Mouse (Mus musculus): ENCODE measurements around the gene Klf2. TPM values are rescaled to one million over a fixed set of nuclear protein-coding genes. Genes with fewer than 3 reads are reported as not detected.

Gene Klf2
- polyA plus RNA-seq, 1 experiment from 2014 or later = 3.7 TPM

GRCm38 (mm10) chr8:72300654-72301400, 18.0 kb upstream of the Klf2 start:
- Histone ChIP-seq H3K4me1 (ENCODE audit: control insufficient read depth, insufficient read depth, low read length) (no peaks in the 10 kb centered on the region), H3K27me3 (replicated peaks; ENCODE audit: control insufficient read depth, insufficient read depth, low read length) (no peaks in the 10 kb centered on the region)
- 84% methylated on average over 9 of the region's 9 CpGs for WGBS

GRCm38 (mm10) chr8:72301497-72301896, 17.3 kb upstream of the Klf2 start:
- WGBS = 82% methylated on average over 5 of the region's 5 CpGs
- H3K27me3 ChIP-seq (replicated peaks; ENCODE audit: control insufficient read depth, insufficient read depth, low read length) = no peaks in the 10 kb centered on the region
- H3K4me2 ChIP-seq (ENCODE audit: low read length) = no peak overlapping the region
- ATAC-seq = no peak
- no peak for DNase-seq (ENCODE audit: low spot score)
- no peaks in the 10 kb centered on the region for H3K36me3 ChIP-seq (ENCODE audit: control insufficient read depth, insufficient read depth, low read length)
- H3K9ac ChIP-seq (ENCODE audit: low read length) = no peak overlapping the region
- H3K4me1 ChIP-seq (ENCODE audit: control insufficient read depth, insufficient read depth, low read length) = no peaks in the 10 kb centered on the region
- no peak overlapping the region for H3K4me3 ChIP-seq (ENCODE audit: low read depth, low read length)
- no peaks in the 10 kb centered on the region for H3K9me3 ChIP-seq (replicated peaks; ENCODE audit: control insufficient read depth, low read length)
- H3K27ac ChIP-seq (ENCODE audit: low read depth, low read length) = no peak overlapping the region

More at GRCm38 (mm10) chr8:72300654-72301400, 18.0 kb upstream of the Klf2 start:
- no peak overlapping the region for H3K4me3 ChIP-seq (ENCODE audit: low read depth, low read length)
- DNase-seq (ENCODE audit: low spot score) (no peak), ATAC-seq (no peak)
- no peaks in the 10 kb centered on the region for H3K36me3 ChIP-seq (ENCODE audit: control insufficient read depth, insufficient read depth, low read length)
- H3K27ac ChIP-seq (ENCODE audit: low read depth, low read length) = no peak overlapping the region
- no peak overlapping the region for H3K4me2 ChIP-seq (ENCODE audit: low read length)
- H3K9me3 ChIP-seq (replicated peaks; ENCODE audit: control insufficient read depth, low read length) = no peaks in the 10 kb centered on the region
- H3K9ac ChIP-seq (ENCODE audit: low read length) = no peak overlapping the region

- 71% methylated on average over 8 of the region's 8 CpGs for WGBS
These were observed 15.7 kb upstream of the Klf2 start for GRCm38 (mm10) chr8:72302986-72303612.

GRCm38 (mm10) chr8:72303633-72304032, 15.2 kb upstream of the Klf2 start:
- 68% methylated on average over 8 of the region's 8 CpGs for WGBS
- Histone ChIP-seq H3K36me3 (ENCODE audit: control insufficient read depth, insufficient read depth, low read length) (no peaks in the 10 kb centered on the region), H3K27ac (ENCODE audit: low read depth, low read length) (no peak overlapping the region), H3K4me1 (ENCODE audit: control insufficient read depth, insufficient read depth, low read length) (no peaks in the 10 kb centered on the region), H3K27me3 (replicated peaks; ENCODE audit: control insufficient read depth, insufficient read depth, low read length) (no peaks in the 10 kb centered on the region), H3K4me2 (ENCODE audit: low read length) (no peak overlapping the region), H3K9me3 (replicated peaks; ENCODE audit: control insufficient read depth, low read length) (no peaks in the 10 kb centered on the region), H3K9ac (ENCODE audit: low read length) (no peak overlapping the region), H3K4me3 (ENCODE audit: low read depth, low read length) (no peak overlapping the region)
- no peak for ATAC-seq
- DNase-seq (ENCODE audit: low spot score) = no peak

More at GRCm38 (mm10) chr8:72302986-72303612, 15.7 kb upstream of the Klf2 start:
- no peaks in the 10 kb centered on the region for H3K9me3 ChIP-seq (replicated peaks; ENCODE audit: control insufficient read depth, low read length)
- H3K9ac ChIP-seq (ENCODE audit: low read length) = no peak overlapping the region
- H3K4me1 ChIP-seq (ENCODE audit: control insufficient read depth, insufficient read depth, low read length) = no peaks in the 10 kb centered on the region
- no peak overlapping the region for H3K27ac ChIP-seq (ENCODE audit: low read depth, low read length)
- H3K4me2 ChIP-seq (ENCODE audit: low read length) = no peak overlapping the region
- ATAC-seq = no peak
- H3K27me3 ChIP-seq (replicated peaks; ENCODE audit: control insufficient read depth, insufficient read depth, low read length) = no peaks in the 10 kb centered on the region
- H3K36me3 ChIP-seq (ENCODE audit: control insufficient read depth, insufficient read depth, low read length) = no peaks in the 10 kb centered on the region
- DNase-seq (ENCODE audit: low spot score) = no peak
- no peak overlapping the region for H3K4me3 ChIP-seq (ENCODE audit: low read depth, low read length)

- H3K9me3 ChIP-seq (replicated peaks; ENCODE audit: control insufficient read depth, low read length) = no peaks in the 10 kb centered on the region
- no peak within 1 kb of the TSS for H3K9ac ChIP-seq (ENCODE audit: low read length)
- no peaks in the 10 kb centered on the region for H3K4me1 ChIP-seq (ENCODE audit: control insufficient read depth, insufficient read depth, low read length)
- H3K36me3 ChIP-seq (ENCODE audit: control insufficient read depth, insufficient read depth, low read length) = no peaks in the 10 kb centered on the region
- no peak for DNase-seq (ENCODE audit: low spot score)
- WGBS = 74% methylated on average over 11 of the region's 16 CpGs
- H3K27ac ChIP-seq (ENCODE audit: low read depth, low read length) = no peak within 1 kb of the TSS
- no peaks in the 10 kb centered on the region for H3K27me3 ChIP-seq (replicated peaks; ENCODE audit: control insufficient read depth, insufficient read depth, low read length)
- H3K4me3 ChIP-seq (ENCODE audit: low read depth, low read length) = no peak within 1 kb of the TSS
- ATAC-seq = no peak
- no peak within 1 kb of the TSS for H3K4me2 ChIP-seq (ENCODE audit: low read length)
These were observed 13.5 kb upstream of the Klf2 start, which contains the start of gene Gm10282 for GRCm38 (mm10) chr8:72305210-72305905. Gm10282 (minus strand) TSS chr8:72305260.

- DNase-seq (ENCODE audit: low spot score) (no peak), ATAC-seq (no peak)
- Histone ChIP-seq H3K36me3 (ENCODE audit: control insufficient read depth, insufficient read depth, low read length) (no peaks in the 10 kb centered on the region), H3K9ac (ENCODE audit: low read length) (no peak overlapping the region), H3K27ac (ENCODE audit: low read depth, low read length) (no peak overlapping the region), H3K9me3 (replicated peaks; ENCODE audit: control insufficient read depth, low read length) (no peaks in the 10 kb centered on the region), H3K4me1 (ENCODE audit: control insufficient read depth, insufficient read depth, low read length) (no peaks in the 10 kb centered on the region), H3K27me3 (replicated peaks; ENCODE audit: control insufficient read depth, insufficient read depth, low read length) (no peaks in the 10 kb centered on the region), H3K4me2 (ENCODE audit: low read length) (no peak overlapping the region), H3K4me3 (ENCODE audit: low read depth, low read length) (no peak overlapping the region)
- 91% methylated on average over 5 of the region's 5 CpGs for WGBS
These were observed 11.9 kb upstream of the Klf2 start for GRCm38 (mm10) chr8:72306913-72307312.

GRCm38 (mm10) chr8:72308276-72308675, 10.6 kb upstream of the Klf2 start:
- Histone ChIP-seq H3K4me2 (ENCODE audit: low read length) (no peak overlapping the region), H3K36me3 (ENCODE audit: control insufficient read depth, insufficient read depth, low read length) (no peaks in the 10 kb centered on the region), H3K27me3 (replicated peaks; ENCODE audit: control insufficient read depth, insufficient read depth, low read length) (no peaks in the 10 kb centered on the region), H3K4me3 (ENCODE audit: low read depth, low read length) (no peak overlapping the region), H3K27ac (ENCODE audit: low read depth, low read length) (no peak overlapping the region), H3K9ac (ENCODE audit: low read length) (no peak overlapping the region), H3K4me1 (ENCODE audit: control insufficient read depth, insufficient read depth, low read length) (no peaks in the 10 kb centered on the region), H3K9me3 (replicated peaks; ENCODE audit: control insufficient read depth, low read length) (no peaks in the 10 kb centered on the region)
- 24% methylated on average over 6 of the region's 6 CpGs for WGBS
- no peak for ATAC-seq
- DNase-seq (ENCODE audit: low spot score) = peak; percentile 28

GRCm38 (mm10) chr8:72310849-72311506, 7.9 kb upstream of the Klf2 start:
- ATAC-seq (peak; percentile 34; the same call in 1 of the 2 replicates), DNase-seq (ENCODE audit: low spot score) (peak; percentile 41)
- no peak overlapping the region for H3K4me2 ChIP-seq (ENCODE audit: low read length)
- no peaks in the 10 kb centered on the region for H3K9me3 ChIP-seq (replicated peaks; ENCODE audit: control insufficient read depth, low read length)
- no peak overlapping the region for H3K27ac ChIP-seq (ENCODE audit: low read depth, low read length)
- H3K4me1 ChIP-seq (ENCODE audit: control insufficient read depth, insufficient read depth, low read length) = no peaks in the 10 kb centered on the region
- H3K9ac ChIP-seq (ENCODE audit: low read length) = no peak overlapping the region
- 33% methylated on average over 8 of the region's 8 CpGs for WGBS
- H3K27me3 ChIP-seq (replicated peaks; ENCODE audit: control insufficient read depth, insufficient read depth, low read length) = no peaks in the 10 kb centered on the region
- no peak overlapping the region for H3K4me3 ChIP-seq (ENCODE audit: low read depth, low read length)
- no peaks in the 10 kb centered on the region for H3K36me3 ChIP-seq (ENCODE audit: control insufficient read depth, insufficient read depth, low read length)
